Mouse (Mus musculus): ENCODE results near the gene Polr1d. TPM values are rescaled to one million over a fixed set of nuclear protein-coding genes. Genes with fewer than 3 reads are reported as not detected.

The Polr1d gene
- total RNA-seq, 1 experiment from 2014 or later, result 126 TPM

DNA sequence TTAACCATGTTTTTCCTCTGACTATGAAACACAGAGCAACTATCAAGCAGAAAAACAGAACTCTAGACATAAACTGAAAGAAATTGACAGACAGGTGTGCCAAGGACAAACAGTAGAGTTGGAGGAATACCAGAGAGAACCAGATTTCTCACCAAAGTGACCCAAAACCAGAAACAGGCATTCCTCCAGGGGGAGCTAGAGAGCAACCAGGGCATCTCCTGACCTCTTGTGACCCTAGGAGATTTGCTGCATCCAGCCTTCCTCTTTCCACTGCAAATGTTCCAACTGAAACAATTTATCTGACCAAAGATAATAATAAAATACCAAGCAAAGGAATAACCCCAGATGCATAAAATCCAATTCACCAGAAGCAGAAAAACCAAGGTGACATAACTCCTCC lies 70.5 kb downstream of the Polr1d start:
- no peak for DNase-seq

DNA sequence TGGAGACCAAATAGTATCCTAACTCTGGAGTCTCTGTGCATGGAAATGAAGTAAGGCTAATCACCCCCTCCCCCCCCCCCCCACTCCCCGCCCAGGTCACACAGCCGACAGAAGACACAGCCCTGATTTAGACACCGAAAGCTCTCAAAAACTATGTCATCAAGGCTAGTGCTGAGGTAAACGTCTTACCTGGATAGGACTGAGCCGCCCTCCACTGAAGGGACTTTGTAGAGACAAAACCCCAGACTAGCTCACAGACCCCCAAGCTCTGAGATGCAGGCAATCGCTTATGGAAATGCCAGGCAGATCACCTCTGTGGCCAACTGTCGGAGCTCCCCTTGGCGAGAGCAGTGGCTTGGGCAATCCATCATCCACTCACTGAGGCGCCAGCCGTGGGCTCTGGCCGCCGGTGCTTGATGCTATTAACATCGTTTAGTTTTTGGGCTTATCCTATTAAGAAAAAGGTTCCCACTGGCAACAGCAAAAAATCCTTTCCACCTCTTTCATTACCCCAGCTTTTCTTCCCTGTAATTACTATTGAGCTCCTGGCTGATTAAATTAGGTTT lies 78.0 kb downstream of the Polr1d start:
- DNase-seq, result no peak

- DNase-seq, result no peak
These were observed 78.7 kb downstream of the Polr1d start for GRCm38 (mm10) chr5:147155449-147156133.

DNA sequence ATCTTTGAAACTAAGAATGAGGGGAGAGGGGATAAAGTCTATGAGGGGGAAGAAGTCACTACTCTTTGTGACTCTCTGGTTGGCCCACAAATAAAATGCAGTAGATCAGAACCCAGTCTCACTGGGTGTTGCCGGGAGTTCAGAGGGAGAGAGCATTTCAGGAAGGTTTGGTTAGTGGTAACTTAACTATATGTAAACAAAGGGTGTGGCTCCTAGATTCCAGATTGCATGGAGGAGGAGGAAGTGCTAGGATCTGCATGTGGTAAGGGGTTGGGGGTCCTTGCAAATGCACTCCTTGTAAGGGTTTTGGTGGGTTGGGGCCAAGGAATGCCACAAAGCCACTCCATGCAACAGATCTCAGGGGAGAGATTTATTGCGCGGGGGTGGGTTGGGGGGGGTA lies 79.5 kb downstream of the Polr1d start:
- DNase-seq, result no peak

GRCm38 (mm10) chr5:147157441-147157840 lies 80.6 kb downstream of the Polr1d start:
- DNase-seq, result no peak

- DNase-seq, result no peak
These were observed 82.5 kb downstream of the Polr1d start for GRCm38 (mm10) chr5:147159320-147159719.

GRCm38 (mm10) chr5:147159792-147160191 lies 82.9 kb downstream of the Polr1d start:
- no peak for DNase-seq

Other genes starting within 250 kb of the Polr1d start
- 282 and 375 TPM in 2 replicates for gene Rpl21, start 244.2 kb upstream of the Polr1d start, total RNA-seq (2021)
- 5.6 and 9.5 TPM in 2 replicates for gene Rasl11a, start 232.0 kb upstream of the Polr1d start, total RNA-seq (2021)
- gene Gtf3a, start 128.4 kb upstream of the Polr1d start, total RNA-seq (2021), result 34.9 and 36.1 TPM in 2 replicates
- 30.4 and 40.9 TPM in 2 replicates for gene Mtif3, start 113.2 kb upstream of the Polr1d start, total RNA-seq (2021)
- 13.9 and 14.0 TPM in 2 replicates for gene Lnx2, start 464 bp upstream of the Polr1d start, total RNA-seq (2021)
- not detected in 2 replicates for gene Gsx1, start 111.6 kb downstream of the Polr1d start, total RNA-seq (2021)
- gene Pdx1, start 192.9 kb downstream of the Polr1d start, total RNA-seq (2021), result not detected in 2 replicates
- not detected in 2 replicates for gene Cdx2, start 230.2 kb downstream of the Polr1d start, total RNA-seq (2021)
- 5.3 and 6.1 TPM in 2 replicates for gene Urad, start 245.4 kb downstream of the Polr1d start, total RNA-seq (2021)